Mouse (Mus musculus): ENCODE measurements around the gene Smarcc2. TPM values are rescaled to one million over a fixed set of nuclear protein-coding genes. Genes with fewer than 3 reads are reported as not detected.

The Smarcc2 gene
- polyA plus RNA-seq, 1 experiment from 2014 or later, result 149 TPM

DNA sequence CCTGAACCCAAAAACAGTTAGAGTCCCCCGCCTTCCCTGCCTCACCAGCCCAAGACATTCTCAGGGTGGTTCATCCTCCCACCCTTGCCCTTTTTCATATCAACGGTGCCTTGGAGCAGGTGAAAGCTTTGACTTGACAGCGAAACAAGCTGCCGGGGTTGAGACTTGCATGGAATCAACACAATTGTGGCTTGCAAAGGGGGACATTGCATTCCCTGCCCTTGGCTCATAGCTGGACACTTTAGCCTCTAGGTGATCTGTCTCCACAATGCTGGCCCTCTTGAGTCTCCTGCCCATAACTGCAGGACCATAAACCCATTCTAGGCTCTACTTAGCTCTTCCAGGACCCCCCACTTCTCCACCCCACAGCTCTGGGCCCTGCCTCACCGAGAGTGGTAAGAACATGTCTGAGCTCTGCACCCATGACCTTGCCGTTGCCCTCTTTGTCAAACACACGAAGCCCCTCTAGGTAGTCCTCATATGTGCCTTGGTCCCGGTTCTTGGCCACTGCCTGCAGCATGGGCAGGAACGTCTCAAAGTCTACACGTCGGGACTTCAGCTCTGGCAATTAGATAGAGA lies 35.7 kb downstream of the Smarcc2 start:
- peak overlapping the region; percentile 73 for H3K4me2 ChIP-seq
- peak overlapping the region; percentile 86 for H3K4me3 ChIP-seq (replicated peaks)
- peak overlapping the region; percentile 98 for H3K27ac ChIP-seq (replicated peaks)
- no peak for ATAC-seq (ENCODE audit: low FRiP score)
- no peaks in the 10 kb centered on the region for H3K9me3 ChIP-seq (replicated peaks)
- peaks cover 68% of the 10 kb centered on the region for H3K4me1 ChIP-seq
- H3K9ac ChIP-seq (replicated peaks), result peak overlapping the region; percentile 81
- WGBS, result 59% methylated on average over 11 of the region's 11 CpGs
- peaks cover 18% of the 10 kb centered on the region for H3K36me3 ChIP-seq
- H3K27me3 ChIP-seq (replicated peaks), result no peaks in the 10 kb centered on the region

DNA sequence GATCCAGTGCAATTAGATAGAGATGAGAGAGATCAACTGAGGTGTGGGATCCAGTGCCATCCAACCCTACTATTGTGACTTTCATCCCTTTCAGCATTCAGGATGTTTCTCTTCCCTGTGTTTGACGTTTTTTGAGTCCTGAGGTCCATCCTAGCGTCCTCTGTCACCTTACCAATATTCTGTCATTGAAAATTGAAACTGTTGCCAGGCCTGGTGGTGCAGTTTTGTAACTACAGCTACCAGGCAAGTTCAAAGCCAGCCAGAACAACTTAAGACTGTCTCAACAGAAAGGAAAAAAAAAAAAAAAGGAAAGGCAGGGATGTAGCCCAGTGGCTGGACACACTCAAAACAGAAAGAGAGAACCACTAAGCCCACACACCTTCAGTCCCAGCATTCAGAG lies 36.2 kb downstream of the Smarcc2 start:
- Histone ChIP-seq H3K4me1 (peaks cover 63% of the 10 kb centered on the region), H3K4me2 (peak overlapping the region; percentile 73), H3K9ac (replicated peaks) (no peak overlapping the region), H3K36me3 (peaks cover 13% of the 10 kb centered on the region), H3K9me3 (replicated peaks) (no peaks in the 10 kb centered on the region), H3K27ac (replicated peaks) (0 out of 2 replicates have a peak overlapping the region, but pooled peaks have one; percentile 98), H3K4me3 (replicated peaks) (peak overlapping the region; percentile 86; the same call in 1 of the 2 replicates), H3K27me3 (replicated peaks) (no peaks in the 10 kb centered on the region)
- WGBS, result 81% methylated on average over 2 of the region's 2 CpGs
- no peak for ATAC-seq (ENCODE audit: low FRiP score)

DNA sequence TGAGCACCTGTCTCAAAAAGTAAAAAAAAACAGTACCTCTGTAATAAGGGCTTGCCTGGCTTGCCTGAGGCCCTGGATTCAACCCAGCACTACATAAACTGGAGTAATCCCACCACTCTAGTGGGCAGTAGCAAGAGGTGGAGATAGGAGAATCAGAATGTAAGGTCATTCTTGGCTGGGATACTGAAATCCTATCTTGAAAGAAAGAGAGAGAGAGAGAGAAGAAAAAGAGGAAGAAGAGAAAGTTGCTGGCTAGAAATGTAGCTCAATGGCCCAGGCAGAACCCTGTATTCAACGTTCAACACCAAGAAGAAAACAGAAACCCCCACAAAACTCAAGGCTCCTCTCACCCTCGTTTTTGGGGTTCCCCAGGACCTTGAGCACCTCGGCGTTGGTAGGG lies 36.9 kb downstream of the Smarcc2 start:
- no peak overlapping the region for H3K4me3 ChIP-seq (replicated peaks)
- no peak overlapping the region for H3K4me2 ChIP-seq
- H3K4me1 ChIP-seq, result peaks cover 58% of the 10 kb centered on the region
- no peak for ATAC-seq (ENCODE audit: low FRiP score)
- H3K27me3 ChIP-seq (replicated peaks), result no peaks in the 10 kb centered on the region
- peaks cover 7% of the 10 kb centered on the region for H3K36me3 ChIP-seq
- no peaks in the 10 kb centered on the region for H3K9me3 ChIP-seq (replicated peaks)
- H3K9ac ChIP-seq (replicated peaks), result no peak overlapping the region
- 86% methylated on average over 4 of the region's 4 CpGs for WGBS
- H3K27ac ChIP-seq (replicated peaks), result no peak overlapping the region

DNA sequence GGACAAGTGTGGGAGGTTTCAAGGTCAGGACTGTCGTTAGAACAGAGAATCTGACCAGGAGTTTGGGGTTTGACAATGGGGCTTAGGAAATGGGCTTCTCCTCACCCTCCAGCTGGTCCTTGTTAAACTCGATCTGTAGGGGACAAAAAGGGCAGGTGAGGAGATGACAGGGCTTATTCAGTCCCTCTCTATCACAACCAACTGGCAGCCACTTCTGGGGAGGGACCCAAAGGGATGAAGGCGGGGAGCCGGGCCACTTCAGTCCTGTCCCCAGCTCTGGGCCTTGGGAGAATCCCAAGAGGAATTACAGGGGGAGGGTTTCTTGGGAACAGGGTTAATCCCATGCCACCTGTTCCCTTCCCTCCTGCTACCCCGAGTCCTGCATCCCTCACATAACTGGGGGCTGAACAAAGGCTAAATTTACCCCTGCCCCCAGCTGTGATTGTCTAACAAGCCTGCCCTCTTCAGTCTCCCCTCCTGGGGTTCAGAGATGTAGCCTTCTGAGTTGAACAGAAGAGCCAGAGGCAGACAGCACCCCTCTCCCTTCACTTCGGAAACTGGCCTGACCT lies 37.5 kb downstream of the Smarcc2 start:
- H3K9ac ChIP-seq (replicated peaks), result 0 out of 2 replicates have a peak overlapping the region, but pooled peaks have one; percentile 56
- 0 out of 2 replicates have a peak overlapping the region, but pooled peaks have one; percentile 85 for H3K4me2 ChIP-seq
- H3K4me1 ChIP-seq, result peaks cover 51% of the 10 kb centered on the region
- no peaks in the 10 kb centered on the region for H3K9me3 ChIP-seq (replicated peaks)
- H3K27me3 ChIP-seq (replicated peaks), result no peaks in the 10 kb centered on the region
- no peak overlapping the region for H3K27ac ChIP-seq (replicated peaks)
- ATAC-seq (ENCODE audit: low FRiP score), result no peak
- 44% methylated on average over 6 of the region's 6 CpGs for WGBS
- no peaks in the 10 kb centered on the region for H3K36me3 ChIP-seq
- no peak overlapping the region for H3K4me3 ChIP-seq (replicated peaks)

DNA sequence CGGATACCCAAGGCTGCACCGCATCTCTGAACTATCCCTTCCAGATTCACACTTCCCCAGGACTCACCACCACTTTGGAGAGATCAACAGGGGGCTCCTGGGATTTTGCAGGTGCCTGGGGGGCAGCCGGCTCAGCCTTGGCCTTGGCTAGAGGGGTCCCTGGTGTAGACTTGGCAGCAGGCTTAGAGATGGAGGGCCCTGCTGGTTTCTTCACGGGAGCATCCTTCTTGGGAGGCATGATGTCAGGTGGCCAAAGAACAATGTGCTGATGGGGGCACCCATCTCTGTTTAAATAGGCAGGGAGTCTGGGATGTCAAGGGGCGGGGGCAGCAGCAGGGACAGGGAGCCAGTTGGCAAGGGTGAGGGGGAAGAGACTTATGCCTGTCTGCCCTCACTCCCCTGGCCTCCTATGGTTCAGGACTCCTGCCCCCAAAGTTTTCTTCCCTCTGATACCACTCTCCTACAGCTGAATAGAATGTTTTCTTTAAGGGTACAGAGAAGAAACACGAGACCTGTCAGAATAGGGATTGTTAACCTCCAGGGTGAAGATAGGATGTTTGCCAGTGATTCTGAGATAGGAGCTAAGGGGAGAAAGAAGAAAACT lies 38.2 kb downstream of the Smarcc2 start:
- WGBS, result 42% methylated on average over 6 of the region's 6 CpGs
- H3K27ac ChIP-seq (replicated peaks), result no peak overlapping the region
- H3K27me3 ChIP-seq (replicated peaks), result no peaks in the 10 kb centered on the region
- no peaks in the 10 kb centered on the region for H3K9me3 ChIP-seq (replicated peaks)
- peaks cover 45% of the 10 kb centered on the region for H3K4me1 ChIP-seq
- H3K36me3 ChIP-seq, result no peaks in the 10 kb centered on the region
- 0 out of 2 replicates have a peak overlapping the region, but pooled peaks have one; percentile 56 for H3K9ac ChIP-seq (replicated peaks)
- ATAC-seq (ENCODE audit: low FRiP score), result no peak
- H3K4me2 ChIP-seq, result peak overlapping the region; percentile 85
- H3K4me3 ChIP-seq (replicated peaks), result 0 out of 2 replicates have a peak overlapping the region, but pooled peaks have one; percentile 62

DNA sequence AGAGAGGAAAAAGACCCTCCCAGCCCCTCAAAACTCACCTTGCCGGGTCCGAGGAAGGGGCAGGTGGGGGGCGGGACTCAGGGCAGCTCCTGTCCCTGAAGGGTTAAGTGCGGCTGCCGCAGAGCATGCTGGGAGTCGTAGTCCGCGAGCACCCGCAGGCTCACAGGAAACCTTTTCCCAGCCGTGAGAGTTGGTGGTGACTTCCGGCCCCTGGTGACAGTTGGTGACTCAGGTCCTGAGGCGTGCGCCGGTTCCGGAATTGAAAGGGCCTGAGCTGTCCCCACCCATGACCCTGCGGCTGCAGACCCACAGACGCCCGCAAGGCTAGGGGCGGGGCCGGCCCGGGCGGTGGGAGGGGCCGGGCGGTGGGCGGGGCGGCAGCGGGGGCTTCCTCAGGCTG lies 39.5 kb downstream of the Smarcc2 start, which contains the start of gene Myl6b:
TSS of gene Myl6b (minus strand) at position 96 of the 400 bp plus-strand sequence.
- Histone ChIP-seq H3K9ac (replicated peaks) (peak within 1 kb of the TSS; percentile 56), H3K4me3 (replicated peaks) (peak within 1 kb of the TSS; percentile 62), H3K27me3 (replicated peaks) (no peaks in the 10 kb centered on the region), H3K9me3 (replicated peaks) (no peaks in the 10 kb centered on the region), H3K4me2 (peak within 1 kb of the TSS; percentile 85), H3K4me1 (peaks cover 40% of the 10 kb centered on the region), H3K36me3 (no peaks in the 10 kb centered on the region), H3K27ac (replicated peaks) (peak within 1 kb of the TSS; percentile 82)
- WGBS, result under 1% methylated on average over 27 of the region's 27 CpGs
- peak; percentile 80 for ATAC-seq (ENCODE audit: low FRiP score)

DNA sequence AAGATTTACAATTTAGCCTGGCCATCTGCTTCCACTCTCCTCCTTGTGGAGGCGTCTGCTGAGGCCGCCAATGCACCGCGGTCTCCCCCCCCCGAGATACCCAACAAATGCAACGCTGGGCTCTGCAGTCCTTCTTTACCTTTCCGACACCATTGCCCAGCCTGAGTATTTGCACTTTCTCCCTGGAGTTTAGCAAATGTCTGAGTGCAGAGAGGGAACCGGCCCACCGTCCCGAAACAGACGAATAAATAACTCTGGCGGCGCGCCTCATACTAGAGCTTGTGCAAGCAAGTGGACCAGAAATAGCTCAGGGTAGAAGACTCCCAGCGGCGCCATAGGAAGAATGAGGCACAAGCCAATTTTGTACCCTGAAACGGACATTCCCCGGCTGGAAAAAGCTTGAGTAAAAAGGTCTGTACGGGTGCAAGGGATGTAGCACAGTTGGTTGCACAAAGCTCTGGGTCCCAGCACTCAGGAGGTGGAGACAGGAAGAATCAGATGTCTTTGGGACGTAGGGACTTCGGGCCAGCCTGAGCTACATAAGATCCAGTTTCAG lies 40.1 kb downstream of the Smarcc2 start:
- peak overlapping the region; percentile 82 for H3K27ac ChIP-seq (replicated peaks)
- H3K36me3 ChIP-seq, result no peaks in the 10 kb centered on the region
- no peaks in the 10 kb centered on the region for H3K9me3 ChIP-seq (replicated peaks)
- H3K27me3 ChIP-seq (replicated peaks), result no peaks in the 10 kb centered on the region
- peak overlapping the region; percentile 56 for H3K9ac ChIP-seq (replicated peaks)
- WGBS, result 2% methylated on average over 21 of the region's 21 CpGs
- peaks cover 40% of the 10 kb centered on the region for H3K4me1 ChIP-seq
- peak; percentile 8; the same call in 1 of the 2 replicates for ATAC-seq (ENCODE audit: low FRiP score)
- peak overlapping the region; percentile 85 for H3K4me2 ChIP-seq
- H3K4me3 ChIP-seq (replicated peaks), result peak overlapping the region; percentile 62

DNA sequence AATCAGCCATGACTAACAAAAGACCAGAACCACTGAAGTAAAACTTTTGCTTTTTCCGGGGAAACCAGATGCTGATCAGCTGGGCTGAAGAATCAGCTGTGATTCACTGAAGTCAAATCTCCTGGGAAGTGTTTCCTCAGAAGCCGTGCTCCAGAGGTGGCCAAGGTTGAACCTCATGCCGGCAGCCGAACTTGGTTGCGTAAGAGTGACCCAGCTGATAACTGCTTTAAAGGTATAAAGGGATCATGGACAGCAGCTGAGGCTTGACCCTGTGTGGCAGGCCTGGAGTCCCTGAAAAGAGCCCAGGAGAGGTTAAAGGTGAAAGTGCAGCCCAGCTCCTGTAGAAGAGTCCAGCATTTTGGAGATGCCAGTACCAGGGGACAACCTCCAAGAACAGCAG lies 43.3 kb downstream of the Smarcc2 start:
- 87% methylated on average over 5 of the region's 5 CpGs for WGBS
- Histone ChIP-seq H3K4me3 (replicated peaks) (no peak overlapping the region), H3K36me3 (no peaks in the 10 kb centered on the region), H3K9ac (replicated peaks) (no peak overlapping the region), H3K4me2 (no peak overlapping the region), H3K27ac (replicated peaks) (no peak overlapping the region), H3K4me1 (peaks cover 22% of the 10 kb centered on the region), H3K9me3 (replicated peaks) (no peaks in the 10 kb centered on the region), H3K27me3 (replicated peaks) (no peaks in the 10 kb centered on the region)
- no peak for ATAC-seq (ENCODE audit: low FRiP score)

DNA sequence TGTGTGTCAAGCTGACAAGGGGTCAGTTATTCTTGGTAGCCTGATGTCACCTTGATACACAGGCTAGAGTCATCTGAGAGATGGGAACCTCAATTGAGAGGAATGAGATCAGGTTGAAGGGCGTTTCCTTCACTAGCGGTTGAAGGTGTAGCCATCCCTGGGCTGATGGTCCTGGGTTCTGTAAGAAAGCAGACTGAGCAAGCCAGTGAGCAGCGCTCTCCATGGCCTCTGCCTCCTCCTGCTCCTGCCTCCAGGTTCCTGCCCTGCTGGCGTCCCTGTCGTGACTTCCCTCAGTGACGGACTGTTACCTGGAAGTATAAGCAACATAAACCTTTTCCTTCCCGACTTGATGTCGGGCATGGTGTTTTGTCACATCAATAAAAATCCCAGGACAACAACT lies 44.5 kb downstream of the Smarcc2 start:
- ATAC-seq (ENCODE audit: low FRiP score), result no peak
- whole genome bisulfite sequencing, result 79% methylated on average over 8 of the region's 8 CpGs
- peaks cover 11% of the 10 kb centered on the region; the same call in 1 of the 2 replicates for H3K4me1 ChIP-seq
- no peaks in the 10 kb centered on the region for H3K36me3 ChIP-seq
- no peak overlapping the region for H3K4me2 ChIP-seq
- no peak overlapping the region for H3K9ac ChIP-seq (replicated peaks)
- no peak overlapping the region for H3K4me3 ChIP-seq (replicated peaks)
- H3K9me3 ChIP-seq (replicated peaks), result no peaks in the 10 kb centered on the region
- no peak overlapping the region for H3K27ac ChIP-seq (replicated peaks)
- H3K27me3 ChIP-seq (replicated peaks), result no peaks in the 10 kb centered on the region

DNA sequence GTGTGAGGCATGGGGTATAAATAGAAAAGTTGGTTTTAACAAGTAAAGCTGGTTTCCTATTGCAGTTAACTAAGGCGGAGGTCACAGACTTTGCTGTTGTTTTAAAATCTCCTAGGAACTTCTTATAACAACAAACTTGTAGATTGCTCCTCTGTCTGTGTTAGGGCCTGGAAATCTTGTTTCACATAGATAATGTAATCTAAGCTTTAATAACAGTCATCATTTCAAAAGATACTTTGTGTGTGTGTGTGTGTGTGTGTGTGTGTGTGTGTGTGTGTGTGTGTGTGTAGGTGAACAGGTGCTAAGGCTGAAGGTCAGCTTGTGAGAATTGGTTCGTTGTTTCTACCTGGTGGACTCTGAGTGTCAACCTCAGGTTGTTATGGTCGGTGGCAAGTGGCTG lies 45.0 kb downstream of the Smarcc2 start:
- Histone ChIP-seq H3K9me3 (replicated peaks) (no peaks in the 10 kb centered on the region), H3K36me3 (0 out of 2 replicates have a peak, but pooled peaks cover 2% of the 10 kb centered on the region), H3K4me1 (peaks cover 11% of the 10 kb centered on the region; the same call in 1 of the 2 replicates), H3K27me3 (replicated peaks) (no peaks in the 10 kb centered on the region), H3K4me2 (no peak overlapping the region), H3K9ac (replicated peaks) (no peak overlapping the region), H3K27ac (replicated peaks) (no peak overlapping the region), H3K4me3 (replicated peaks) (no peak overlapping the region)
- no peak for ATAC-seq (ENCODE audit: low FRiP score)
- 83% methylated on average over 3 of the region's 3 CpGs for WGBS

DNA sequence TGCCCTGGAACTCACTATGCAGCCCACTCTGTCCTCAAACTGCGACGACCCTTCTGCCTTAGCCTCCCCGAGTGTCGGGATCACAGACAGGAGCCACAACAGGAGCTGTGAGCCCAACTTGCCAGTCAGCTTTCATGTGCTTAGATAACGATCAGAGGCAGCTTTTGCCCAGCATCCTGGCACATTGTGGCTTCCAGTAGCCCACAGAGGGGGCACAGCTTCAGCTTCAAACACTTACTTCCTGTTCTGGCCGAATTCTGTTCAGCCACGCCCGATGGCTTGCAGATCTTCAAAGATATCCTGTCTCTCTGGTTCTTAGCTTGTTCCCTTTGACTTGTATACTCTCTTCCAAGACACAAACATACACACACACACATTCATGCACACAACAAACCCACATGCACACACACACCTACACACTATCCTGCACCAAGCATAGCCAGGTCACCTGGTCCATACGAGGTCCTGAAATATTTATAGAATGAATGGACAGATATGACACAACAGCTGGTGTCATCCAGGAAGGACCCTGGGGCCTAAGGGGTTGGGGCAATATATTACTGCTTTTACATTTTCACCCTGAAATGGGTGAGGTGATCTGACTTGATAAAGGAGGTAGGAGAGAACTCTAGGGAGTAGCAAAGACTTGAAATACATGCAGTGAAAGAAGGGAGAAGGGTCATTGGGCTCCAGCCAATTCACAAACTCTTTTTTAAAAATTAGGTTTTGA lies 45.8 kb downstream of the Smarcc2 start:
- Histone ChIP-seq H3K4me3 (replicated peaks) (no peak overlapping the region), H3K4me2 (no peak overlapping the region), H3K27me3 (replicated peaks) (no peaks in the 10 kb centered on the region), H3K9ac (replicated peaks) (no peak overlapping the region), H3K36me3 (0 out of 2 replicates have a peak, but pooled peaks cover 7% of the 10 kb centered on the region), H3K27ac (replicated peaks) (no peak overlapping the region), H3K9me3 (replicated peaks) (no peaks in the 10 kb centered on the region), H3K4me1 (0 out of 2 replicates have a peak, but pooled peaks cover 4% of the 10 kb centered on the region)
- WGBS, result 81% methylated on average over 9 of the region's 9 CpGs
- ATAC-seq (ENCODE audit: low FRiP score), result no peak

Data from neural tube, embryonic 15.5 days (tissue).